Mouse (Mus musculus): ENCODE data around the gene Rdh16.

DNA sequence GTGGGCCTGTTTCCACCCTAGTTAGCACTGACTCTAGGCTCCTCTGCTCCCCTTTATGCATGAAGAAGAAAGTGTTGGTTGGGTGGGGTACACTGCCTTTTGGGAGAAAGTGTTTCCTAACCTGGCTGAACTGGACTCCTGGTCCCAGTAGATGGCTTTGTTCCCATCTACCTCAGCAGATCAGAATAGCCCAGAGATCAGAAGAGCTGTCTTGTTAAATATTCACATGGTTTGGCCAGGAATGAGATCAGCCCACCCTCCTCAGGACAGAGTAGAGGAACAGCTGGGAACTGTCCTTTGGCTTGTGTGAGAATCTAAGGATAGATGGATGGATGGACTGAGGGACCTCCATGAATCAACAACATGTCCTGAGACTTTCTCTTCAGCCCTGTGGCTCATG, 14.9 kb downstream of the Rdh16 start:
- TF ChIP-seq POLR2A (IDR thresholded peaks at IDR 0.05; ENCODE audit: low read depth, low read length) (no peak), CTCF (IDR thresholded peaks at IDR 0.05; ENCODE audit: borderline replicate concordance, insufficient read depth, low read length) (no peak)
